Mouse (Mus musculus): ENCODE results near the gene Olfr713. TPM values are rescaled to one million over a fixed set of nuclear protein-coding genes. Genes with fewer than 3 reads are reported as not detected.
A peak's percentile ranks its signal among the peaks of the same experiment; 100 is the strongest.

The Olfr713 gene
- 0.09 TPM in 1 of 2 replicates, not detected in the other for polyA plus RNA-seq (2011; ENCODE audit: insufficient read depth, insufficient read length, low read depth, missing spikeins)

GRCm38 (mm10) chr7:107030874-107031273 lies at the start of gene Olfr713:
Gene Olfr713 (plus strand): TSS chr7:107031174.
- Histone ChIP-seq H3K4me3 (ENCODE audit: low read depth, low read length) (no peak within 1 kb of the TSS), H3K4me1 (ENCODE audit: control insufficient read depth, insufficient read depth, low read length) (no peaks in the 10 kb centered on the region), H3K36me3 (ENCODE audit: control insufficient read depth, insufficient read depth, low read length, poor library complexity, severe bottlenecking) (no peaks in the 10 kb centered on the region), H3K27me3 (ENCODE audit: control insufficient read depth, insufficient read depth, low read length, poor library complexity, severe bottlenecking) (no peaks in the 10 kb centered on the region), H3K9me3 (replicated peaks; ENCODE audit: control insufficient read depth, insufficient read depth, low read length, poor library complexity, severe bottlenecking) (no peaks in the 10 kb centered on the region), H3K27ac (ENCODE audit: insufficient read depth, low read length) (no peak within 1 kb of the TSS), H3K9ac (ENCODE audit: low read depth, poor library complexity, severe bottlenecking) (no peak within 1 kb of the TSS)
- TF ChIP-seq POLR2A (IDR thresholded peaks at IDR 0.05; ENCODE audit: insufficient read depth, low read length) (no peak), EP300 (IDR thresholded peaks at IDR 0.05; ENCODE audit: insufficient read depth, low read depth, low read length) (no peak), CTCF (IDR thresholded peaks at IDR 0.05; ENCODE audit: low read depth, low read length) (no peak)

- no peaks in the 10 kb centered on the region for H3K4me1 ChIP-seq (ENCODE audit: control insufficient read depth, insufficient read depth, low read length)
- TF ChIP-seq POLR2A (IDR thresholded peaks at IDR 0.05; ENCODE audit: insufficient read depth, low read length) = no peak
- no peak for TF ChIP-seq CTCF (IDR thresholded peaks at IDR 0.05; ENCODE audit: low read depth, low read length)
- H3K36me3 ChIP-seq (ENCODE audit: control insufficient read depth, insufficient read depth, low read length, poor library complexity, severe bottlenecking) = no peaks in the 10 kb centered on the region
- peak overlapping the region; percentile 58; the same call in 1 of the 2 replicates for H3K9ac ChIP-seq (ENCODE audit: low read depth, poor library complexity, severe bottlenecking)
- H3K27me3 ChIP-seq (ENCODE audit: control insufficient read depth, insufficient read depth, low read length, poor library complexity, severe bottlenecking) = no peaks in the 10 kb centered on the region
- no peaks in the 10 kb centered on the region for H3K9me3 ChIP-seq (replicated peaks; ENCODE audit: control insufficient read depth, insufficient read depth, low read length, poor library complexity, severe bottlenecking)
- H3K4me3 ChIP-seq (ENCODE audit: low read depth, low read length) = peak overlapping the region; percentile 42
- H3K27ac ChIP-seq (ENCODE audit: insufficient read depth, low read length) = no peak overlapping the region
These were observed 45.7 kb upstream of the Olfr713 start for GRCm38 (mm10) chr7:106985236-106985635.

- H3K4me3 ChIP-seq (ENCODE audit: low read depth, low read length) = no peak overlapping the region
- no peaks in the 10 kb centered on the region for H3K27me3 ChIP-seq (ENCODE audit: control insufficient read depth, insufficient read depth, low read length, poor library complexity, severe bottlenecking)
- H3K36me3 ChIP-seq (ENCODE audit: control insufficient read depth, insufficient read depth, low read length, poor library complexity, severe bottlenecking) = no peaks in the 10 kb centered on the region
- no peak overlapping the region for H3K9ac ChIP-seq (ENCODE audit: low read depth, poor library complexity, severe bottlenecking)
- no peaks in the 10 kb centered on the region for H3K4me1 ChIP-seq (ENCODE audit: control insufficient read depth, insufficient read depth, low read length)
- TF ChIP-seq EP300 (IDR thresholded peaks at IDR 0.05; ENCODE audit: insufficient read depth, low read depth, low read length) (no peak), POLR2A (IDR thresholded peaks at IDR 0.05; ENCODE audit: insufficient read depth, low read length) (no peak), CTCF (IDR thresholded peaks at IDR 0.05; ENCODE audit: low read depth, low read length) (no peak)
- no peak overlapping the region for H3K27ac ChIP-seq (ENCODE audit: insufficient read depth, low read length)
- H3K9me3 ChIP-seq (replicated peaks; ENCODE audit: control insufficient read depth, insufficient read depth, low read length, poor library complexity, severe bottlenecking) = no peaks in the 10 kb centered on the region
These were observed 30.2 kb upstream of the Olfr713 start for GRCm38 (mm10) chr7:107000798-107001197.

DNA sequence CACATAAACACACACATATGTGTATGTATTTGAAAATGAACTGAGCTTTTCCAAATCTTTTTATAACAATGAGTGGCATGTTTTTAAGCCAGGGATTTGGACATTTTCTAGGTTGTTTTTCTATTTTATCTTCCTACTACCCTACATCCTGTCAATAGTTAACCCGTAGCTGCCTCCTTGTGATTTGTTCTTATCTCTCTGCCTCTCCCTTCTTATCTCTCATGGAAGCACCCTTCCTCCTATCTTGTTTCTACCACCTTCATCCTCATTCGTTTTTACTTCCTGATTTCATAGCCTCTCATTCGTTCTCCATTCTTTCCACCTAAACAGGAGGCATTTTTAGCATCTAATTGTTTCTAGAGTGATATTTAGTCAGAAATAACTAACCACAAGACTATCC lies 26.8 kb upstream of the Olfr713 start:
- Histone ChIP-seq H3K9ac (ENCODE audit: low read depth, poor library complexity, severe bottlenecking) (no peak overlapping the region), H3K27ac (ENCODE audit: insufficient read depth, low read length) (no peak overlapping the region), H3K4me1 (ENCODE audit: control insufficient read depth, insufficient read depth, low read length) (no peaks in the 10 kb centered on the region), H3K4me3 (ENCODE audit: low read depth, low read length) (no peak overlapping the region), H3K9me3 (replicated peaks; ENCODE audit: control insufficient read depth, insufficient read depth, low read length, poor library complexity, severe bottlenecking) (no peaks in the 10 kb centered on the region), H3K27me3 (ENCODE audit: control insufficient read depth, insufficient read depth, low read length, poor library complexity, severe bottlenecking) (no peaks in the 10 kb centered on the region), H3K36me3 (ENCODE audit: control insufficient read depth, insufficient read depth, low read length, poor library complexity, severe bottlenecking) (no peaks in the 10 kb centered on the region)
- TF ChIP-seq CTCF (IDR thresholded peaks at IDR 0.05; ENCODE audit: low read depth, low read length) (no peak), EP300 (IDR thresholded peaks at IDR 0.05; ENCODE audit: insufficient read depth, low read depth, low read length) (no peak), POLR2A (IDR thresholded peaks at IDR 0.05; ENCODE audit: insufficient read depth, low read length) (no peak)

DNA sequence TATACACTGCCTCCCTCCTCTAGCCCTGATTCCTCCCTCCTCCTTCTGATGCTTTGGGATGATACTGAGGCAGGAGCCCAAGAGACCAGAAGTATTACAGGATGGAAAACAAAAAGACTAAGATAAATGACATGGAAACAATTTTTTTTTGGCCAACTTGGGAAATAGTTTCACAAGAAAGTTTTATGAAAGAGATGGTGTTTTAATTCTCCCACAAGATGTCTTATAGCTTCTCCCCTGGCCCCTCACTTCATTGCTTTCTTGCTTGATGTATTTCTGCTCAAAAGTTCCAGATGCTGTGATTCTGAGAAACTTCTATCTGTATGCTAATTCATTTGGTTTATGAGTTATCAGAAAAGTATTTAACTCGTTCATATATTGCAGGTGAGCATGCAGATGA lies 25.0 kb upstream of the Olfr713 start, which contains the start of gene Olfr2:
TSS of gene Olfr2 (minus strand) at position 101 of the 400 bp plus-strand sequence.
- TF ChIP-seq EP300 (IDR thresholded peaks at IDR 0.05; ENCODE audit: insufficient read depth, low read depth, low read length) = no peak
- no peak for TF ChIP-seq CTCF (IDR thresholded peaks at IDR 0.05; ENCODE audit: low read depth, low read length)
- no peak for TF ChIP-seq POLR2A (IDR thresholded peaks at IDR 0.05; ENCODE audit: insufficient read depth, low read length)
- H3K9me3 ChIP-seq (replicated peaks; ENCODE audit: control insufficient read depth, insufficient read depth, low read length, poor library complexity, severe bottlenecking) = no peaks in the 10 kb centered on the region
- H3K36me3 ChIP-seq (ENCODE audit: control insufficient read depth, insufficient read depth, low read length, poor library complexity, severe bottlenecking) = no peaks in the 10 kb centered on the region
- no peak within 1 kb of the TSS for H3K27ac ChIP-seq (ENCODE audit: insufficient read depth, low read length)
- no peaks in the 10 kb centered on the region for H3K4me1 ChIP-seq (ENCODE audit: control insufficient read depth, insufficient read depth, low read length)
- no peak within 1 kb of the TSS for H3K9ac ChIP-seq (ENCODE audit: low read depth, poor library complexity, severe bottlenecking)
- H3K4me3 ChIP-seq (ENCODE audit: low read depth, low read length) = no peak within 1 kb of the TSS
- no peaks in the 10 kb centered on the region for H3K27me3 ChIP-seq (ENCODE audit: control insufficient read depth, insufficient read depth, low read length, poor library complexity, severe bottlenecking)

DNA sequence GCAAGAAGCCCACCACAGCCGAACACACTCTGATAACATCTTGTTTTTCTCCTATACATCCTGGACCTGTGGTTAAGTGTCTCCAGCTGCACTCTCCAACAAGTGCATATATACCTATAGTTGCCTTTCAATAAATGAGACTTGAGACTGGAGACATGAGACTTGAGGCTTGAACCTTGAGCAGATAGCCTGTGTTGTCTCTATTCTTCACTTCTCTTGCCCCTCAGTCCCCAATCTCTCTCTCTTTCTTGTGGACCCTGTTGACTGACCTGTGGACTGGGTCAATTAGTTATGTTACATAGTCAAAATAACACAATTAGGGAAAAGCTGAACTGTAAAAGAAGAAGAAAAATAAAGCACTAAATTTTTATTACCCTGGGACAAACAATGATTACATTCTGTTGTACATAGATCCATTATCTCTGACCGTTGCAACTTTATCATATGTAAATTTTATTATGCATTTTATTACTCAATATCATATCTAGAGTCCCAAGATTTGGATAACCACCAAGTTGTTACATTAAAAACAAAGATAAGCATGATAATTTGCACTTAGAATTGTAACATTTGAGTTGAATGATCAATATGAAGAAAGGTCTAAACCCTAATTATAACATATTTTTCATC lies 9.1 kb downstream of the Olfr713 start:
- Histone ChIP-seq H3K36me3 (ENCODE audit: control insufficient read depth, insufficient read depth, low read length, poor library complexity, severe bottlenecking) (no peaks in the 10 kb centered on the region), H3K27me3 (ENCODE audit: control insufficient read depth, insufficient read depth, low read length, poor library complexity, severe bottlenecking) (no peaks in the 10 kb centered on the region), H3K9ac (ENCODE audit: low read depth, poor library complexity, severe bottlenecking) (no peak overlapping the region), H3K9me3 (replicated peaks; ENCODE audit: control insufficient read depth, insufficient read depth, low read length, poor library complexity, severe bottlenecking) (no peaks in the 10 kb centered on the region), H3K4me1 (ENCODE audit: control insufficient read depth, insufficient read depth, low read length) (no peaks in the 10 kb centered on the region), H3K27ac (ENCODE audit: insufficient read depth, low read length) (no peak overlapping the region), H3K4me3 (ENCODE audit: low read depth, low read length) (no peak overlapping the region)
- TF ChIP-seq POLR2A (IDR thresholded peaks at IDR 0.05; ENCODE audit: insufficient read depth, low read length) (no peak), EP300 (IDR thresholded peaks at IDR 0.05; ENCODE audit: insufficient read depth, low read depth, low read length) (no peak), CTCF (IDR thresholded peaks at IDR 0.05; ENCODE audit: low read depth, low read length) (no peak)

Measured in ES-Bruce4 (cell line).